Mouse (Mus musculus) erythroid progenitor cell, adult 5-6 weeks (primary cell): ENCODE measurements around the gene Gm11568. TPM values are rescaled to one million over a fixed set of nuclear protein-coding genes. Genes with fewer than 3 reads are reported as not detected.
"Not testable (repeated sequence)": the region's sequence is repeated elsewhere in the genome, so short reads cannot be mapped to it uniquely, and the experiment has no call there.

Source experiments
- ATAC-seq: replicated peaks from 2 replicates; pipeline ENCODE4 v1.8.0; 2016; ENCODE audit warnings: moderate number of reproducible peaks, mild to moderate bottlenecking, moderate TSS enrichment, inconsistent platforms; ENCODE audit not compliant: poor library complexity, low FRiP score, severe bottlenecking
- total RNA-seq, 2 experiments: library from RNA; stranded (forward) in 1 of 2; stranded (reverse) in 1 of 2; fragments of 150-400 nt in 1 of 2; fragments of 186-747, 209-891 nt in 1 of 2; gene quantifications; 2 replicates each; pipeline versions ENCODE4 v1.2.3 to v1.2.4; 2015 to 2017; ENCODE audit warnings: low replicate concordance in 2 of 2

Gene Gm11568
- not detected in 2 replicates for total RNA-seq (2015; ENCODE audit: low replicate concordance)
- not detected in 2 replicates for total RNA-seq (2017; ENCODE audit: low replicate concordance)

DNA sequence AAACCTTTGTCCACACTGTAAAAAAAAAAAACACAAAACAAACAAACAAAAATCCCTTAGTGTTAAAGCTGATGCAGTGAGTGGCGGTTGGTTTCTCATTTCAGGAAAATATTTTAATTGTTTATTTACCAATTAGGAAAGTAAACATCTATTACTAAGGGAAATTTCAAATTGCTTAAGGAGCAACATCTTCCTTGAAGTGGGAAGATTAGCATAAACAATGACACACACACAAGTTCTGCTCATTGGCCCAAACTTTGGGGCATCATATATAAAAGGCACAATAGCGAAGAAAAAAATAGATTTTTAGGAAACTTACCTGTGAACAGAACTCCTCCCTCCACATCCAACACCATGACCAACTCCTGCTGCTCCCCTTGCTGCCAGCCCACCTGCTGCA is at the start of gene Gm11568:
Gene Gm11568 (plus strand): TSS at position 301 of the 400 bp plus-strand sequence.
- no peak for ATAC-seq

GRCm38 (mm10) chr11:99809792-99810191 is 47.9 kb upstream of the Gm11568 start, which contains the start of gene Krtap4-13:
Gene Krtap4-13, minus strand, starts transcription at chr11:99809892.
- not testable (repeated sequence) for ATAC-seq

- not testable (repeated sequence) for ATAC-seq
These were observed 42.2 kb upstream of the Gm11568 start, which contains the start of gene Gm11564 for GRCm38 (mm10) chr11:99815566-99815965. Gene Gm11564, minus strand, starts transcription at chr11:99815666.

GRCm38 (mm10) chr11:99837966-99838365 is 19.8 kb upstream of the Gm11568 start, which contains the start of gene 2300003K06Rik:
Gene 2300003K06Rik, minus strand, starts transcription at chr11:99838066.
- no peak for ATAC-seq

- ATAC-seq, result no peak
These were observed 15.5 kb upstream of the Gm11568 start for GRCm38 (mm10) chr11:99842185-99842584.

DNA sequence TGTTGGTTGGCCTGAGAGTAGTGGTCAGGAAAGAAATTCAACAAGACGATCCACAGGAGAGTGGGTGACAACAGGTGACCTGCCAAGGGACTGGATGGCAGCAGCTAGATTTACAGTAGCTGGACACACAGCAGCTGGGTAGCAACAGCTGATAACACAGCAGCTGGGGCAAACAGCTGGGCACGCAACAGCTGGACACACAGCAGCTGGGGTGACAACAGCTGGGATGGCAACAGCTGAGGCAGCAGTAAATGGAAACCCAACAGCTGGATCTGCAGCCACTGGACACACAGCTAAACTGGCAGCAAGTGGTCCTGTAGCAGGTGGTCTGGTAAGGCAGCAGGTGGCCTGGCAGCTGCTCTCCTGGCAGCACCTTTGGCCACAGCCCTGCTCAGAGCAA is 11.0 kb upstream of the Gm11568 start:
- no peak for ATAC-seq

- ATAC-seq, result no peak
These were observed 6.2 kb upstream of the Gm11568 start, which contains the start of gene Krtap4-16 for GRCm38 (mm10) chr11:99851508-99851907. Gene Krtap4-16, minus strand, starts transcription at chr11:99851608.

GRCm38 (mm10) chr11:99854121-99854520 is 3.6 kb upstream of the Gm11568 start:
- no peak for ATAC-seq

DNA sequence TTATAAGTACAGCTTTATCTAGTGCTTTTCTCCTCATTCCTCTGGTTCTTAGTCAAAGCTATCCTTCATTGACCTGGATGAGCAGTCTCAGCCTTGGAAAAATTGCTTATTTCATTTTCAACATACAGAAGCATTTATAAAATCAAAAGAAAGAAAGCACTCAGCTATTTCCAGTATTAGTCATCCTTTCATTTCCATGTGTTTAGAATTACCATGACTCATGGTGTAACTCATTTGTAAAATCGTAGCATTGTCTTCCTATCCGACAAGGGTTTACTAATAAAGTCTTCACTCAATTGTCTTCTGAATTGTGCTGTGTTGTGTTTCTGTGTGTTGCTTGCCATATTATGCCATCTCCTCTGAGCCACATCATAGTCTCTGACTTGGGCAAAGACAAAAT is 1.0 kb downstream of the Gm11568 start:
- ATAC-seq, result no peak

GRCm38 (mm10) chr11:99864176-99864575 is 6.5 kb downstream of the Gm11568 start, which contains the start of gene Gm11559:
Gene Gm11559, plus strand, starts transcription at chr11:99864476.
- not testable (repeated sequence) for ATAC-seq

DNA sequence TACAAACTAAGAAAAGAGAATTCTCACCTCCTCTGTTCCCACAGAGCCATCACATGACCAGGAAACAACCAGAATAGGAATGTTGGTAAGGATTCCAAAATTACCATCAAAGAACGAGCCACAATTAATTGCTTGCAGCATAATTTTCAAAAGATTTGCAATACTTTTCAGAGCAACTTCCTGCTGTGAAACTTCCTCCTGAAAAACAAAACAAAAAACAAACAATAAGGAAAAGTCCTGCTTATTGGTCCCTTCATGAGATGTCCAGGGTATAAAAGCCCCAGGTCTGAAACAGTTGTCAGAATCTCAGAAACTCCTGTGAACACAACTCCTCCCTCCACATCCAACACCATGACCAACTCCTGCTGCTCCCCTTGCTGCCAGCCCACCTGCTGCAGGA is 15.4 kb downstream of the Gm11568 start, which contains the start of gene Krtap9-1:
Gene Krtap9-1 (plus strand): TSS at position 301 of the 400 bp plus-strand sequence.
- ATAC-seq, result not testable (repeated sequence)

DNA sequence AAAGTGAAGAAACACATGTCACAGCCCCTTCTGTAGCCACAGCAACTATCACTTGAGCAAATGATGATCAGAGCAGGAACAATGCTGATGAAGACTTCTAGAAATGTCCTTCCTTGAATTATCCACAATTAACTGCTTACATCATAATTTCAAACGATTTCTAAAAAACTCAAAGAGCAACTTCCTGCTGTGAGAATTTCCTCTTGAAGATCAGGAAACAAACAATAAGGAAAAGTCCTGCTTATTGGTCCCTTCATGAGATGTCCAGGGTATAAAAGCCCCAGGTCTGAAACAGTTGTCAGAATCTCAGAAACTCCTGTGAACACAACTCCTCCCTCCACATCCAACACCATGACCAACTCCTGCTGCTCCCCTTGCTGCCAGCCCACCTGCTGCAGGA is 21.2 kb downstream of the Gm11568 start, which contains the start of gene Gm11567:
Gene Gm11567 (plus strand): TSS at position 301 of the 400 bp plus-strand sequence.
- ATAC-seq, result not testable (repeated sequence)

DNA sequence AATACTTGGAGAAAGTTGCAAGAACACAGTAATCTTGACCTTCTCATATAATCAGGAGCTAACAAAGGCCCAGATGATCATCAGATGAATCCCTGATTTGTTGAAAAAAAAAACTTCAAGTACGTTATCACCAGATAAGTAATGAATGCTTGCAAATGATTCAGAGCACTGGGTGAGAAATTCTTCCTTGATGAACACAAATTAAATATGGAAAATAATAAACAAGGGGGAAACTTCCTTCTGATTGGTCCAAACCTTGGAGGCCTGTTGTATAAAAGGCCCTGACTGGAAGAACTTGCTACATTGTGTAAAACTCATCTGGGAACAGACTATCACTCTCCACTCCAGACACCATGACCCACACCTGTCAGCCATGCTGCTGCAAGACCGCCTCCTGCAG is 49.9 kb downstream of the Gm11568 start, which contains the start of gene Krtap31-1:
Gene Krtap31-1 (plus strand): TSS at position 301 of the 400 bp plus-strand sequence.
- no peak for ATAC-seq

Other genes with a start within 250 kb of the Gm11568 start
Only the 30 nearest of the 38 such genes appear.
- gene Krtap4-7, start 213.8 kb upstream of the Gm11568 start, total RNA-seq (2015; ENCODE audit: low replicate concordance), result not detected in 2 replicates
- not detected in 2 replicates for gene Krtap4-7, start 213.8 kb upstream of the Gm11568 start, total RNA-seq (2017; ENCODE audit: low replicate concordance)
- gene Gm11555, start 207.7 kb upstream of the Gm11568 start, total RNA-seq (2015; ENCODE audit: low replicate concordance), result not detected in 2 replicates
- gene Gm11555, start 207.7 kb upstream of the Gm11568 start, total RNA-seq (2017; ENCODE audit: low replicate concordance), result not detected in 2 replicates
- gene Gm11563, start 199.0 kb upstream of the Gm11568 start, total RNA-seq (2015; ENCODE audit: low replicate concordance), result not detected in 2 replicates
- not detected in 2 replicates for gene Gm11563, start 199.0 kb upstream of the Gm11568 start, total RNA-seq (2017; ENCODE audit: low replicate concordance)
- not detected in 2 replicates for gene Krtap4-6, start 192.0 kb upstream of the Gm11568 start, total RNA-seq (2015; ENCODE audit: low replicate concordance)
- gene Krtap4-6, start 192.0 kb upstream of the Gm11568 start, total RNA-seq (2017; ENCODE audit: low replicate concordance), result not detected in 2 replicates
- gene Gm14190, start 167.2 kb upstream of the Gm11568 start, total RNA-seq (2015; ENCODE audit: low replicate concordance), result not detected in 2 replicates
- not detected in 2 replicates for gene Gm14190, start 167.2 kb upstream of the Gm11568 start, total RNA-seq (2017; ENCODE audit: low replicate concordance)
- gene Gm14180, start 123.6 kb upstream of the Gm11568 start, total RNA-seq (2015; ENCODE audit: low replicate concordance), result not detected in 2 replicates
- not detected in 2 replicates for gene Gm14180, start 123.6 kb upstream of the Gm11568 start, total RNA-seq (2017; ENCODE audit: low replicate concordance)
- not detected in 2 replicates for gene Gm11595, start 85.0 kb upstream of the Gm11568 start, total RNA-seq (2015; ENCODE audit: low replicate concordance)
- gene Gm11595, start 85.0 kb upstream of the Gm11568 start, total RNA-seq (2017; ENCODE audit: low replicate concordance), result not detected in 2 replicates
- not detected in 2 replicates for gene Krtap4-8, start 77.2 kb upstream of the Gm11568 start, total RNA-seq (2015; ENCODE audit: low replicate concordance)
- not detected in 2 replicates for gene Krtap4-8, start 77.2 kb upstream of the Gm11568 start, total RNA-seq (2017; ENCODE audit: low replicate concordance)
- gene Krtap4-9, start 72.7 kb upstream of the Gm11568 start, total RNA-seq (2015; ENCODE audit: low replicate concordance), result not detected in 2 replicates
- not detected in 2 replicates for gene Krtap4-9, start 72.7 kb upstream of the Gm11568 start, total RNA-seq (2017; ENCODE audit: low replicate concordance)
- not detected in 2 replicates for gene Gm11596, start 64.5 kb upstream of the Gm11568 start, total RNA-seq (2015; ENCODE audit: low replicate concordance)
- not detected in 2 replicates for gene Gm11596, start 64.5 kb upstream of the Gm11568 start, total RNA-seq (2017; ENCODE audit: low replicate concordance)
- gene Gm11569, start 59.0 kb upstream of the Gm11568 start, total RNA-seq (2015; ENCODE audit: low replicate concordance), result not detected in 2 replicates
- not detected in 2 replicates for gene Gm11569, start 59.0 kb upstream of the Gm11568 start, total RNA-seq (2017; ENCODE audit: low replicate concordance)
- gene Gm11554, start 53.5 kb upstream of the Gm11568 start, total RNA-seq (2015; ENCODE audit: low replicate concordance), result not detected in 2 replicates
- gene Gm11554, start 53.5 kb upstream of the Gm11568 start, total RNA-seq (2017; ENCODE audit: low replicate concordance), result not detected in 2 replicates
- not detected in 2 replicates for gene Krtap4-13, start 48.0 kb upstream of the Gm11568 start, total RNA-seq (2015; ENCODE audit: low replicate concordance)
- not detected in 2 replicates for gene Krtap4-13, start 48.0 kb upstream of the Gm11568 start, total RNA-seq (2017; ENCODE audit: low replicate concordance)
- gene Gm11564, start 42.3 kb upstream of the Gm11568 start, total RNA-seq (2015; ENCODE audit: low replicate concordance), result not detected in 2 replicates
- gene Gm11564, start 42.3 kb upstream of the Gm11568 start, total RNA-seq (2017; ENCODE audit: low replicate concordance), result not detected in 2 replicates
- not detected in 2 replicates for gene 2300003K06Rik, start 19.9 kb upstream of the Gm11568 start, total RNA-seq (2015; ENCODE audit: low replicate concordance)
- not detected in 2 replicates for gene 2300003K06Rik, start 19.9 kb upstream of the Gm11568 start, total RNA-seq (2017; ENCODE audit: low replicate concordance)
- not detected in 2 replicates for gene Krtap4-16, start 6.3 kb upstream of the Gm11568 start, total RNA-seq (2015; ENCODE audit: low replicate concordance)
- not detected in 2 replicates for gene Krtap4-16, start 6.3 kb upstream of the Gm11568 start, total RNA-seq (2017; ENCODE audit: low replicate concordance)
- not detected in 2 replicates for gene Gm11559, start 6.6 kb downstream of the Gm11568 start, total RNA-seq (2015; ENCODE audit: low replicate concordance)
- gene Gm11559, start 6.6 kb downstream of the Gm11568 start, total RNA-seq (2017; ENCODE audit: low replicate concordance), result not detected in 2 replicates
- not detected in 2 replicates for gene Krtap9-1, start 15.5 kb downstream of the Gm11568 start, total RNA-seq (2015; ENCODE audit: low replicate concordance)
- gene Krtap9-1, start 15.5 kb downstream of the Gm11568 start, total RNA-seq (2017; ENCODE audit: low replicate concordance), result not detected in 2 replicates
- not detected in 2 replicates for gene Gm11567, start 21.3 kb downstream of the Gm11568 start, total RNA-seq (2015; ENCODE audit: low replicate concordance)
- not detected in 2 replicates for gene Gm11567, start 21.3 kb downstream of the Gm11568 start, total RNA-seq (2017; ENCODE audit: low replicate concordance)
- not detected in 2 replicates for gene Krtap31-1, start 50.0 kb downstream of the Gm11568 start, total RNA-seq (2015; ENCODE audit: low replicate concordance)
- gene Krtap31-1, start 50.0 kb downstream of the Gm11568 start, total RNA-seq (2017; ENCODE audit: low replicate concordance), result not detected in 2 replicates
- not detected in 2 replicates for gene Gm11565, start 56.8 kb downstream of the Gm11568 start, total RNA-seq (2015; ENCODE audit: low replicate concordance)
- not detected in 2 replicates for gene Gm11565, start 56.8 kb downstream of the Gm11568 start, total RNA-seq (2017; ENCODE audit: low replicate concordance)
- gene Krtap31-2, start 78.4 kb downstream of the Gm11568 start, total RNA-seq (2015; ENCODE audit: low replicate concordance), result not detected in 2 replicates
- gene Krtap31-2, start 78.4 kb downstream of the Gm11568 start, total RNA-seq (2017; ENCODE audit: low replicate concordance), result not detected in 2 replicates
- not detected in 2 replicates for gene Krtap9-5, start 90.6 kb downstream of the Gm11568 start, total RNA-seq (2015; ENCODE audit: low replicate concordance)
- gene Krtap9-5, start 90.6 kb downstream of the Gm11568 start, total RNA-seq (2017; ENCODE audit: low replicate concordance), result not detected in 2 replicates
- not detected in 2 replicates for gene Krtap29-1, start 121.1 kb downstream of the Gm11568 start, total RNA-seq (2015; ENCODE audit: low replicate concordance)
- gene Krtap29-1, start 121.1 kb downstream of the Gm11568 start, total RNA-seq (2017; ENCODE audit: low replicate concordance), result not detected in 2 replicates
- not detected in 2 replicates for gene Krtap16-1, start 128.7 kb downstream of the Gm11568 start, total RNA-seq (2015; ENCODE audit: low replicate concordance)
- gene Krtap16-1, start 128.7 kb downstream of the Gm11568 start, total RNA-seq (2017; ENCODE audit: low replicate concordance), result not detected in 2 replicates
- gene Krtap17-1, start 136.1 kb downstream of the Gm11568 start, total RNA-seq (2015; ENCODE audit: low replicate concordance), result not detected in 2 replicates
- gene Krtap17-1, start 136.1 kb downstream of the Gm11568 start, total RNA-seq (2017; ENCODE audit: low replicate concordance), result not detected in 2 replicates
- not detected in 2 replicates for gene Krt33a, start 158.3 kb downstream of the Gm11568 start, total RNA-seq (2015; ENCODE audit: low replicate concordance)
- not detected in 2 replicates for gene Krt33a, start 158.3 kb downstream of the Gm11568 start, total RNA-seq (2017; ENCODE audit: low replicate concordance)
- gene Krt33b, start 172.0 kb downstream of the Gm11568 start, total RNA-seq (2015; ENCODE audit: low replicate concordance), result not detected in 2 replicates
- not detected in 2 replicates for gene Krt33b, start 172.0 kb downstream of the Gm11568 start, total RNA-seq (2017; ENCODE audit: low replicate concordance)
- not detected in 2 replicates for gene Krt34, start 183.6 kb downstream of the Gm11568 start, total RNA-seq (2015; ENCODE audit: low replicate concordance)
- not detected in 2 replicates for gene Krt34, start 183.6 kb downstream of the Gm11568 start, total RNA-seq (2017; ENCODE audit: low replicate concordance)
- gene Krt31, start 192.6 kb downstream of the Gm11568 start, total RNA-seq (2015; ENCODE audit: low replicate concordance), result not detected in 2 replicates
- gene Krt31, start 192.6 kb downstream of the Gm11568 start, total RNA-seq (2017; ENCODE audit: low replicate concordance), result not detected in 2 replicates